Mouse (Mus musculus): ENCODE measurements around the gene Capn12. TPM values are rescaled to one million over a fixed set of nuclear protein-coding genes. Genes with fewer than 3 reads are reported as not detected.

Capn12 gene
- polyA plus RNA-seq (2017; shearing (Covaris generic)), result under 1 TPM in 1 of 3 experiments, not detected in 2; 0.15 TPM

GRCm38 (mm10) chr7:28881199-28881598, at the start of gene Capn12:
Gene Capn12, plus strand, starts transcription at chr7:28881422.
- ATAC-seq, result no peak

- ATAC-seq, result no peak
Measured at GRCm38 (mm10) chr7:28832137-28832536, 49.1 kb upstream of the Capn12 start.

GRCm38 (mm10) chr7:28833723-28834347, 47.4 kb upstream of the Capn12 start, which contains the start of gene Lgals4:
Gene Lgals4, plus strand, starts transcription at chr7:28833854.
- no peak for ATAC-seq

GRCm38 (mm10) chr7:28836936-28837335, 44.3 kb upstream of the Capn12 start:
- no peak for ATAC-seq

GRCm38 (mm10) chr7:28838331-28838730, 42.9 kb upstream of the Capn12 start:
- no peak for ATAC-seq

- no peak for ATAC-seq
Measured at GRCm38 (mm10) chr7:28847273-28847672, 33.9 kb upstream of the Capn12 start.

- ATAC-seq, result no peak
Measured at GRCm38 (mm10) chr7:28849700-28850236, 31.5 kb upstream of the Capn12 start.

- no peak for ATAC-seq
Measured at GRCm38 (mm10) chr7:28850642-28851041, 30.6 kb upstream of the Capn12 start.

- ATAC-seq, result no peak
Measured at GRCm38 (mm10) chr7:28859953-28860352, 21.3 kb upstream of the Capn12 start.

GRCm38 (mm10) chr7:28860898-28861297, 20.3 kb upstream of the Capn12 start:
- no peak for ATAC-seq

- ATAC-seq, result no peak
Measured at GRCm38 (mm10) chr7:28862817-28863499, 18.3 kb upstream of the Capn12 start.

GRCm38 (mm10) chr7:28863540-28863939, 17.7 kb upstream of the Capn12 start, which contains the start of gene Lgals7:
Gene Lgals7, plus strand, starts transcription at chr7:28863853.
- no peak for ATAC-seq

- ATAC-seq, result no peak
Measured at GRCm38 (mm10) chr7:28864288-28864750, 16.9 kb upstream of the Capn12 start.

- peak; percentile 94 for ATAC-seq
Measured at GRCm38 (mm10) chr7:28865481-28866300, 15.5 kb upstream of the Capn12 start.

GRCm38 (mm10) chr7:28866769-28867507, 14.3 kb upstream of the Capn12 start:
- no peak for ATAC-seq

GRCm38 (mm10) chr7:28867508-28868340, 13.5 kb upstream of the Capn12 start:
- ATAC-seq, result peak; percentile 33

GRCm38 (mm10) chr7:28870901-28871664, 10.1 kb upstream of the Capn12 start:
- ATAC-seq, result no peak

GRCm38 (mm10) chr7:28874565-28874964, 6.7 kb upstream of the Capn12 start:
- ATAC-seq, result no peak

- ATAC-seq, result no peak
Measured at GRCm38 (mm10) chr7:28876099-28876498, 5.1 kb upstream of the Capn12 start.

GRCm38 (mm10) chr7:28877155-28877554, 4.1 kb upstream of the Capn12 start:
- no peak for ATAC-seq
